Mouse (Mus musculus): ENCODE measurements around the gene Gm17334.

- TF ChIP-seq POLR2A (IDR thresholded peaks at IDR 0.05; ENCODE audit: insufficient read length, low read depth): peak; percentile 1
- TF ChIP-seq TCF12 (IDR thresholded peaks at IDR 0.05; ENCODE audit: insufficient read depth, poor library complexity, severe bottlenecking): no peak
Measured at GRCm38 (mm10) chr11:53795813-53796212, 22.8 kb upstream of the Gm17334 start.

Data from myocyte (in vitro differentiated cells).